Mouse (Mus musculus) brown adipose tissue, adult 24 weeks (tissue): ENCODE results near the gene Dnaaf1. TPM values are rescaled to one million over a fixed set of nuclear protein-coding genes. Genes with fewer than 3 reads are reported as not detected.
A peak's percentile ranks its signal among the peaks of the same experiment; 100 is the strongest.

Experiments used
- H3K27ac ChIP-seq: fragments of 200-500 bp; replicated peaks from 2 replicates; pipeline ENCODE4 v1.5.1; 2012; ENCODE audit warnings: low read depth, mild to moderate bottlenecking, low read length
- H3K4me1 ChIP-seq: fragments of 200-500 bp; 2 replicates; pipeline ENCODE4 v1.6.1; 2012; ENCODE audit warnings: low read length, mixed read lengths; ENCODE audit not compliant: control insufficient read depth, insufficient read depth, insufficient read length
- H3K4me3 ChIP-seq: fragments of 200-500 bp; 2 replicates; pipeline ENCODE4 v1.5.1; 2012; ENCODE audit warnings: low read depth, mild to moderate bottlenecking, low read length, moderate library complexity; ENCODE audit not compliant: insufficient read depth
- polyA plus RNA-seq: library from polyadenylated mRNA; stranded (reverse); fragments of >200 nt; gene quantifications from 2 replicates; pipeline ENCODE4 v1.2.4, GENCODE M21; 2012; ENCODE audit not compliant: missing spikeins, insufficient read depth, insufficient read length

Dnaaf1 gene
- polyA plus RNA-seq = not detected in 2 replicates

GRCm38 (mm10) chr8:119574437-119575365 is at the start of gene Dnaaf1, which contains the start of gene Hsdl1:
Gene Dnaaf1 (plus strand): TSS chr8:119575235.
Gene Hsdl1 (minus strand): TSS chr8:119575183.
- no peaks in the 10 kb centered on the region for H3K4me1 ChIP-seq
- H3K27ac ChIP-seq = no peak within 1 kb of the TSS
- H3K4me3 ChIP-seq = peak within 1 kb of the TSS; percentile 96

- no peaks in the 10 kb centered on the region; the same call in 1 of the 2 replicates for H3K4me1 ChIP-seq
- H3K27ac ChIP-seq = no peak overlapping the region
- H3K4me3 ChIP-seq = no peak overlapping the region
Measured at GRCm38 (mm10) chr8:119528762-119529161, 46.3 kb upstream of the Dnaaf1 start.

- Histone ChIP-seq H3K4me3 (no peak overlapping the region), H3K4me1 (no peaks in the 10 kb centered on the region; the same call in 1 of the 2 replicates), H3K27ac (no peak overlapping the region)
Measured at GRCm38 (mm10) chr8:119530937-119531336, 44.1 kb upstream of the Dnaaf1 start.

GRCm38 (mm10) chr8:119531397-119531796 is 43.6 kb upstream of the Dnaaf1 start:
- H3K4me1 ChIP-seq = no peaks in the 10 kb centered on the region; the same call in 1 of the 2 replicates
- H3K27ac ChIP-seq = no peak overlapping the region

GRCm38 (mm10) chr8:119531973-119532372 is 43.1 kb upstream of the Dnaaf1 start:
- Histone ChIP-seq H3K27ac (no peak overlapping the region), H3K4me3 (no peak overlapping the region), H3K4me1 (no peaks in the 10 kb centered on the region; the same call in 1 of the 2 replicates)

More at GRCm38 (mm10) chr8:119531397-119531796, 43.6 kb upstream of the Dnaaf1 start:
- no peak overlapping the region for H3K4me3 ChIP-seq

GRCm38 (mm10) chr8:119544606-119545005 is 30.4 kb upstream of the Dnaaf1 start:
- Histone ChIP-seq H3K4me1 (no peaks in the 10 kb centered on the region), H3K4me3 (no peak overlapping the region), H3K27ac (no peak overlapping the region)

- Histone ChIP-seq H3K4me3 (no peak overlapping the region), H3K27ac (no peak overlapping the region), H3K4me1 (no peaks in the 10 kb centered on the region)
Measured at GRCm38 (mm10) chr8:119545180-119545579, 29.9 kb upstream of the Dnaaf1 start.

GRCm38 (mm10) chr8:119545791-119546190 is 29.2 kb upstream of the Dnaaf1 start:
- H3K27ac ChIP-seq = no peak overlapping the region
- H3K4me3 ChIP-seq = no peak overlapping the region
- no peaks in the 10 kb centered on the region for H3K4me1 ChIP-seq

GRCm38 (mm10) chr8:119547019-119547691 is 27.9 kb upstream of the Dnaaf1 start:
- Histone ChIP-seq H3K4me1 (0 out of 2 replicates have a peak, but pooled peaks cover 3% of the 10 kb centered on the region), H3K4me3 (no peak overlapping the region), H3K27ac (no peak overlapping the region)

- Histone ChIP-seq H3K27ac (no peak overlapping the region), H3K4me3 (no peak overlapping the region)
Measured at GRCm38 (mm10) chr8:119548560-119549113, 26.4 kb upstream of the Dnaaf1 start.

GRCm38 (mm10) chr8:119552967-119553366 is 22.1 kb upstream of the Dnaaf1 start:
- no peak overlapping the region for H3K27ac ChIP-seq
- H3K4me1 ChIP-seq = peaks cover 7% of the 10 kb centered on the region; the same call in 1 of the 2 replicates
- H3K4me3 ChIP-seq = no peak overlapping the region

More at GRCm38 (mm10) chr8:119548560-119549113, 26.4 kb upstream of the Dnaaf1 start:
- H3K4me1 ChIP-seq = 0 out of 2 replicates have a peak, but pooled peaks cover 3% of the 10 kb centered on the region

- Histone ChIP-seq H3K4me3 (no peak overlapping the region), H3K4me1 (peaks cover 7% of the 10 kb centered on the region; the same call in 1 of the 2 replicates), H3K27ac (no peak overlapping the region)
Measured at GRCm38 (mm10) chr8:119555861-119556260, 19.2 kb upstream of the Dnaaf1 start.

- peak overlapping the region; percentile 94 for H3K4me3 ChIP-seq
- peaks cover 4% of the 10 kb centered on the region; the same call in 1 of the 2 replicates for H3K4me1 ChIP-seq
- no peak overlapping the region for H3K27ac ChIP-seq
Measured at GRCm38 (mm10) chr8:119557132-119557531, 17.9 kb upstream of the Dnaaf1 start.

GRCm38 (mm10) chr8:119557821-119558602 is 17.0 kb upstream of the Dnaaf1 start:
- H3K4me3 ChIP-seq = peak overlapping the region; percentile 94
- H3K27ac ChIP-seq = peak overlapping the region; percentile 65
- peaks cover 4% of the 10 kb centered on the region; the same call in 1 of the 2 replicates for H3K4me1 ChIP-seq
